Mouse (Mus musculus) monocyte, adult 5-6 weeks (primary cell): ENCODE measurements around the gene Hoxc5. TPM values are rescaled to one million over a fixed set of nuclear protein-coding genes. Genes with fewer than 3 reads are reported as not detected.

Source experiments
- ATAC-seq: fragments of 153-309, 156-312 bp; replicated peaks from 2 replicates; pipeline ENCODE4 v1.8.0; 2017; ENCODE audit warnings: mild to moderate bottlenecking; ENCODE audit not compliant: low TSS enrichment, insufficient number of reproducible peaks, severe bottlenecking, poor library complexity, low FRiP score
- total RNA-seq: library from RNA; stranded (forward); fragments of 200-1000, 200-491, 200-594 nt; gene quantifications from 3 replicates; pipeline ENCODE4 v1.2.3, GENCODE M21; 2017

The Hoxc5 gene
- total RNA-seq, 1 experiment from 2014 or later, result not detected

DNA sequence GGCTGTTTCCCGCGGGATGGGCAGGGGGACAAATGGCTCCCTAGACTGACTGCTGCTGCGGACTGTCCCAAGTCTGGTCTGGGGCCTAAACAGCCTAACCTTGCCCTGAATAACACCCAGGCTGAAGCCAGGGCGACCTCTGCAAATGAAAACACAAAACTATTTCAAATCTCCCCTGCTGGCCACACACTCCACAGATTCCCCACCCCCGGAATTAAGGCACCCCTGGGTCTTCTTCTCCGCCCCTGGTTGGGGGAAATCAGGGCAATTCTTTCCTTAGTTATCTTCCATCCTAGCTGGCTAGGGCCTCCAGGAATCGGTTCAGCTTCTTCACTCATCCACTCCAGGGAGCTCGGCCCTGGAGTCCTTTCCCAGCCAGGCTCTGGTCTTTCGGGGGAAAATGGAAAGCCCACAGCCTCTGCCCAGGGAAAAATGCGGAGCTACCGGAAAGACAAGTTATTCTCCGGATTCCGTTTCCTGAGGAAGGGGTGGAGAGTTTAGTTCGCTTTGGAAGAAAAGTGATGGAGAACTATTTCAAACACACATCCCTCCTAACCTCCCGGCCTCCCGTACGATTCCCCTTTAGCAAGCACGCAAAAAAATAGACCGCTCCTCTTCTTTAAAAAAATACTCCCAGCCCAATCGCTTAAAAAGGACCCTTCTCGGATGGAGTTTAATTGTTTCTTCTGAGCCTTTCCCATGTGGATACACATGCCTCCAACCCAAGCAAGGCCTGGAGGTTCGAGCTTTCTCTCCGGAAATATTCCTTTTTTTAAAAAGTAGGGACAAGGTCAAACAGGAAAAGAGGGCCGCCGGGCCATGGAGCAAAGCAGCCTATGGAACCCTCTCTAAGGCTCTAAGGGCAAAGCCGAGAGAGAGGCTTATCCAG, 2.0 kb upstream of the Hoxc5 start:
- no peak for ATAC-seq

DNA sequence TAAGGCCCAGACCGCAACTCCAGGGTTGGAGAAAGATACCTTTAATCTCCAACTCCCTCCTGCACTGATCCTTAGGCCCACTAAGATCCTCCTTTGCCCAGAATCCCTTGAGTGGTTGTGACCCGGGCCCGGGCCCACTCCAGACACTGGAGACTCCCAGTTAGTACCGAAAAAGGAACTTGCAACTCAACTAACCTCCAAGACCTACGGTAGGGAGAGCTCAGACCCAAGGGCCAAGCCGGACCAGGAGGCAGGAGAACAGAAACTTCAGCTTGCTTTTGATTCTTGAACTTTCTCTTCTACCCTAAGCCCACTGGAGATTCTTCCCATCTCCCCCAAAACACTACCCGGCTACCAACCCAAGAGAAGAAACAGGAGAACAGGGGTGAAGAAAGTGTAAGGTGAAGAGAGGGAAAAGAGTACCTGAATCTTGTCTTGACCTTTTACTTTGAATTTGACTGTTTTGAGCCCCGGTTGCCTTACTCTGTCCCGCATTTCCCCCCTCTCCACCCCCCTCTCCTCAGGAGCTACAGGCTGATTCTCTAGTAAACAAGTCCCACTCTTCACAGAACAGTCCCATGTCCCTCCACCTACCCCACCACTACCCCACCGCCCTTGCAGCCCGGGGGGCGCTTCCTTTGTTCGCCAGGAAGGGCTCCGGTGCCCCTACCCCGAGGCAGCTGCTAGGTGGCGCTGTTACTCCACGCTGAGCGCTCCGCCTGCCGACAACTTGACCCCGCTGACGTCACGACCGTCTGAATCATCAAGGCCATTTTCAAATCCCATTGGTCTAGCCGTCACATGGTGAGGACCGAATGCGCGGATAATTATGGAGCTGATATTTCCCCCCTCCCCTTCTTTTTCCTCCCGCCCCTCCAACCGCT, 1.1 kb upstream of the Hoxc5 start:
- ATAC-seq, result peak; percentile 50

- no peak for ATAC-seq
Measured at GRCm38 (mm10) chr15:102966776-102967311, 399 bp upstream of the Hoxc5 start, which contains the start of gene Hoxc10. Gene Hoxc10 (plus strand): TSS chr15:102966796.

GRCm38 (mm10) chr15:102967511-102968397, 511 bp downstream of the Hoxc5 start:
- no peak for ATAC-seq

- ATAC-seq, result no peak
Measured at GRCm38 (mm10) chr15:102969296-102969695, 2.1 kb downstream of the Hoxc5 start.

- no peak for ATAC-seq
Measured at GRCm38 (mm10) chr15:102970740-102971139, 3.5 kb downstream of the Hoxc5 start.

DNA sequence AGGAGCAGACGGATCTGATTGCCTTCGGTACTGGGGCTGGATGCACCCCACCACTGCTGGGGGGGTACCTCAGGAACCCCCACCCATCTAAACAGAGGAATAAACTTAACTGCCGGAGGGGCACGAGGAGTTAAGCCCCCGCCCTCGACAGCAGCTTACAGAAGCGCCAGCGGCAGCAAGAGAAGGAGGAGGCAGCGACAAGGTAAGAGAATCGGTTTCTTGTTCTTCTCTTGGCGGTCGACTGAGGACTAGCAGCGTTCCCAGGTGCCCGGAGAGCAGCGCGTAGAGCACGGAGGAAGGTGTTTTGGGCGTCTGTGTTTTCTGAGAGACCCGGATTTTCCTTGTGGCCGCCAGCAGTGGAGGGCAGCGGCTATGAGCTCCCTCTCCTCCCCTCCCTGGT, 5.0 kb downstream of the Hoxc5 start:
- ATAC-seq, result no peak

- ATAC-seq, result no peak
Measured at GRCm38 (mm10) chr15:102972753-102973152, 5.5 kb downstream of the Hoxc5 start.

- no peak for ATAC-seq
Measured at GRCm38 (mm10) chr15:102975034-102975433, 7.8 kb downstream of the Hoxc5 start.

- no peak for ATAC-seq
Measured at GRCm38 (mm10) chr15:102975688-102976111, 8.5 kb downstream of the Hoxc5 start.

- ATAC-seq, result no peak
Measured at GRCm38 (mm10) chr15:102976171-102976570, 8.9 kb downstream of the Hoxc5 start, which contains the start of gene Hoxc9. Gene Hoxc9 (plus strand): TSS chr15:102976439.

- no peak for ATAC-seq
Measured at GRCm38 (mm10) chr15:102976631-102977422, 9.6 kb downstream of the Hoxc5 start.

- ATAC-seq, result no peak
Measured at GRCm38 (mm10) chr15:102977423-102977974, 10.3 kb downstream of the Hoxc5 start.

DNA sequence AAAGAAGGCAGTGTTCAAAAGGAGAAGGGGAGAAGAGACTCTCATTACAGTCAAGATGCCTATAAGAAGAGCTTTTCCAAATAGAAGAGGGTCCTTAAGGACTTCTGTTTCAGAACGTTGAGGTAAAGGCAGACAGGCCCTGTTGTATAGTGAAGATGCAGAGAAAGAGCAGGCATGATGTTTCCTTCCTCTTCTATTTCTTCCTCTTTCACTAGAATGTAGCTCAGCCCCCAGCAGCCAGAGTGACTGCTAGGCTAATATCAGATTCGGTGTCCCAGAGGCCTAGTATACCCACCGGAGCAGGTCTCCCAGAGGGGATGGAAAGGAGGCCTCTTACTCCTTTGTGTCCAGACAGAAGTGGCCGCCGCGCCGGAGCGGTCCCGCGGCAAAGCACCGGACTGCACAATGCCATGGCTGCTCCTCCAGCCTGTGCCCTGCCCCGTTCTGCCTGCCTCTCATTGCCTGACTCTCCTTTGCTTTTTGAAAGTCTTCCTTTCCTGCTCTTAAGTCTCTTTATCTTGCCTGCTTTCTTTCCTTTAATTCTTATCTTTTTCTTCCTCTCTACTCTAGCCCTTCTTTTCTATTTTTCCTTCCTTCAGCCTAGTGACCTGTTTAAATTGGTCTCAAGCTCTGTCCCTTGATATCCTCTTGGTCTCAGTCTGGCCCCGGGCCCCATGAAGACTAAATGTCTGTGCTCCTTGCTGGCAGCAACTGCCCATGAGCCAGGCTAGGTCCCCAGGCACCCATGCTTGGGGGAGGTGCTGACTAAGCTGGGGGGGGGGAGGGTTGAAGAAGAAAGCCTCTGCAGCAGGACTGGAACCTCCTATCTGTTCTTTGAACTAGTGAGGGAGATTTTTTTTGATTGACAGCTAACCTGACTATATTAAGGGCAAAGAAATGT, 11.6 kb downstream of the Hoxc5 start:
- no peak for ATAC-seq

- no peak for ATAC-seq
Measured at GRCm38 (mm10) chr15:102979936-102980335, 12.7 kb downstream of the Hoxc5 start.

GRCm38 (mm10) chr15:102980352-102980751, 13.1 kb downstream of the Hoxc5 start:
- ATAC-seq, result no peak
